10 mouse cellular contexts compared by ENCODE assay signal in genomic region chr6:30618735-30619134, GRCm38 (mm10). TPM values are rescaled to one million over a fixed set of nuclear protein-coding genes. Genes with fewer than 3 reads are reported as not detected.
DNase-seq lines count a peak whose midpoint lies in the region; ATAC-seq and TF ChIP-seq lines count a peak whose summit lies in the region.
"Had no signal": no experiment of that assay in that cellular context is flagged by ENCODE, and none has a peak within 500 bp of the region (broad histone marks: within the 10 kb centered on the region; RNA-seq: fewer than 3 reads in every experiment).

No protein-coding gene starts in this region.

- H3K27me3 ChIP-seq in heart, embryonic 13.5 days (replicated peaks), result no peaks in the 10 kb centered on the region
- H3K27me3 ChIP-seq in limb, embryonic 11.5 days (ENCODE audit: control insufficient read depth, insufficient read depth, low read length), result no peaks in the 10 kb centered on the region
- H3K27me3 ChIP-seq in stomach, postnatal 0 days (ENCODE audit: control insufficient read depth, insufficient read depth, low read length), result no peaks in the 10 kb centered on the region
- H3K27me3 ChIP-seq: stomach, embryonic 15.5 days had no signal

- no peak for DNase-seq in heart, postnatal 10 days
- peak; percentile 24 for DNase-seq in retina, embryonic 14.5 days (ENCODE audit: low spot score)
- DNase-seq in retina, postnatal 1 day, result no peak
- no peak for DNase-seq in limb, embryonic 11.5 days (ENCODE audit: low spot score)
- DNase-seq in stomach, postnatal 0 days (ENCODE audit: low spot score), result no peak
- no peak for DNase-seq in cerebellum, adult 11-12 months

- no peak for TF ChIP-seq CTCF in stomach, postnatal 0 days (IDR thresholded peaks at IDR 0.05; ENCODE audit: low read depth)

- TF ChIP-seq EP300 in stomach, postnatal 0 days (optimal IDR thresholded peaks at IDR 0.05), result no peak

- peaks cover 77% of the 10 kb centered on the region for H3K4me1 ChIP-seq in heart, embryonic 13.5 days
- H3K4me1 ChIP-seq in limb, embryonic 11.5 days (ENCODE audit: control insufficient read depth, insufficient read depth, low read length), result peaks cover 31% of the 10 kb centered on the region
- H3K4me1 ChIP-seq in stomach, postnatal 0 days (replicated peaks; ENCODE audit: control insufficient read depth, insufficient read depth), result peaks cover 5% of the 10 kb centered on the region; the same call in 1 of the 2 replicates

- no peak overlapping the region for H3K4me3 ChIP-seq in heart, embryonic 13.5 days
- H3K4me3 ChIP-seq in limb, embryonic 11.5 days (ENCODE audit: low read depth, low read length), result no peak overlapping the region
- H3K4me3 ChIP-seq in stomach, postnatal 0 days (ENCODE audit: low read depth, low read length), result no peak overlapping the region
- H3K4me3 ChIP-seq: stomach, embryonic 15.5 days had no signal

- intact Hi-C loops in heart, postnatal 10 days (cut with DNase I), result no loop called here

- WGBS in heart, embryonic 13.5 days, result 44% methylated on average over 6 of the region's 6 CpGs
- WGBS in limb, embryonic 11.5 days, result 33% methylated on average over 6 of the region's 6 CpGs
- 47% methylated on average over 6 of the region's 6 CpGs for WGBS in stomach, postnatal 0 days

- no peaks in the 10 kb centered on the region for H3K36me3 ChIP-seq in heart, embryonic 13.5 days
- no peaks in the 10 kb centered on the region for H3K36me3 ChIP-seq in limb, embryonic 11.5 days (ENCODE audit: control insufficient read depth, insufficient read depth, low read length)
- no peaks in the 10 kb centered on the region for H3K36me3 ChIP-seq in stomach, postnatal 0 days (ENCODE audit: control insufficient read depth, insufficient read depth, low read length)
- H3K36me3 ChIP-seq: stomach, embryonic 15.5 days had no signal

- H3K9ac ChIP-seq in heart, embryonic 13.5 days, result peak overlapping the region; percentile 70
- peak overlapping the region; percentile 22; the same call in 1 of the 2 replicates for H3K9ac ChIP-seq in limb, embryonic 11.5 days (ENCODE audit: low read length)
- H3K9ac ChIP-seq in stomach, postnatal 0 days (ENCODE audit: low read length), result no peak overlapping the region
- H3K9ac ChIP-seq: stomach, embryonic 15.5 days had no signal

- ATAC-seq in heart, embryonic 13.5 days (ENCODE audit: extremely low read depth, insufficient number of reproducible peaks, low FRiP score, low TSS enrichment), result no peak
- ATAC-seq in limb, embryonic 11.5 days (ENCODE audit: insufficient number of reproducible peaks, low FRiP score, low TSS enrichment, low read depth), result no peak
- no peak for ATAC-seq in stomach, postnatal 0 days (ENCODE audit: low FRiP score, low TSS enrichment)
- ATAC-seq in activated CD4-positive, CD25-positive, alpha-beta regulatory T cell, adult 4 months, result no peak

- no peak overlapping the region for H3K4me2 ChIP-seq in heart, embryonic 13.5 days
- H3K4me2 ChIP-seq in limb, embryonic 11.5 days (ENCODE audit: low read depth, severe bottlenecking), result no peak overlapping the region
- no peak overlapping the region for H3K4me2 ChIP-seq in stomach, postnatal 0 days (replicated peaks; ENCODE audit: low read depth)

- peak overlapping the region; percentile 63 for H3K27ac ChIP-seq in heart, embryonic 13.5 days (replicated peaks)
- H3K27ac ChIP-seq in limb, embryonic 11.5 days (replicated peaks; ENCODE audit: low read depth, low read length), result peak overlapping the region; percentile 93
- H3K27ac ChIP-seq in stomach, postnatal 0 days (replicated peaks), result 0 out of 2 replicates have a peak overlapping the region, but pooled peaks have one; percentile 14
- H3K27ac ChIP-seq: stomach, embryonic 15.5 days had no signal

- H3K9me3 ChIP-seq in heart, embryonic 13.5 days, result no peaks in the 10 kb centered on the region
- H3K9me3 ChIP-seq in limb, embryonic 11.5 days (ENCODE audit: control insufficient read depth, low read length), result no peaks in the 10 kb centered on the region
- H3K9me3 ChIP-seq in stomach, postnatal 0 days (ENCODE audit: control insufficient read depth, low read length), result no peaks in the 10 kb centered on the region
- H3K9me3 ChIP-seq: stomach, embryonic 15.5 days had no signal

RNA-seq across cellular contexts. Expression of gene Cpa5, which starts 7.9 kb away (rescaled TPM):
- 0.90 and 0.97 TPM in 2 replicates for polyA plus RNA-seq in heart, embryonic 13.5 days (2015; fragmentation: Nextera tagmentation; extraction: Ambion mirVana)
- total RNA-seq in heart, postnatal 10 days (2021), result not detected
- 0.33 and 0.55 TPM in 2 replicates for polyA plus RNA-seq in limb, embryonic 11.5 days (2014; fragmentation: Nextera tagmentation; extraction: Ambion mirVana)
- 0.16 and 0.18 TPM in 2 replicates for polyA plus RNA-seq in stomach, postnatal 0 days (2015; fragmentation: Nextera tagmentation; extraction: Ambion mirVana)
- not detected for polyA plus RNA-seq in activated CD4-positive, CD25-positive, alpha-beta regulatory T cell, adult 4 months (2017; shearing (Covaris generic))
- total RNA-seq: left cerebral cortex, adult 8-10 months had no signal

RNA-seq across cellular contexts. Expression of gene Cpa1, which starts 20.3 kb away (rescaled TPM):
- polyA plus RNA-seq in heart, embryonic 13.5 days (2015; fragmentation: Nextera tagmentation; extraction: Ambion mirVana), result 2.1 and 3.9 TPM in 2 replicates
- 1 to 10 TPM; 3.2 to 3.4 TPM for total RNA-seq in heart, postnatal 10 days (2021)
- polyA plus RNA-seq in limb, embryonic 11.5 days (2014; fragmentation: Nextera tagmentation; extraction: Ambion mirVana), result 0.27 TPM in 1 of 2 replicates, not detected in the other
- 1.3 and 1.5 TPM in 2 replicates for polyA plus RNA-seq in stomach, postnatal 0 days (2015; fragmentation: Nextera tagmentation; extraction: Ambion mirVana)
- polyA plus RNA-seq in activated CD4-positive, CD25-positive, alpha-beta regulatory T cell, adult 4 months (2017; shearing (Covaris generic)), result not detected
- total RNA-seq: left cerebral cortex, adult 8-10 months had no signal

RNA-seq across cellular contexts. Expression of gene Cpa4, which starts 50.6 kb away (rescaled TPM):
- 2.5 and 3.3 TPM in 2 replicates for polyA plus RNA-seq in heart, embryonic 13.5 days (2015; fragmentation: Nextera tagmentation; extraction: Ambion mirVana)
- under 1 TPM in 1 of 2 experiments, not detected in 1; 0.10 TPM for total RNA-seq in heart, postnatal 10 days (2021)
- polyA plus RNA-seq in limb, embryonic 11.5 days (2014; fragmentation: Nextera tagmentation; extraction: Ambion mirVana), result 1.6 and 1.7 TPM in 2 replicates
- 32.7 and 33.7 TPM in 2 replicates for polyA plus RNA-seq in stomach, postnatal 0 days (2015; fragmentation: Nextera tagmentation; extraction: Ambion mirVana)
- polyA plus RNA-seq in activated CD4-positive, CD25-positive, alpha-beta regulatory T cell, adult 4 months (2017; shearing (Covaris generic)), result under 1 TPM in 1 of 2 experiments, not detected in 1; 0.16 TPM

Comparison
In these comparisons a context has a peak if more than half of its experiments do, and no peak if none do; other contexts are left out.
1. H3K27ac ChIP-seq: peak in every context shown above with its lines; median percentile 93 in limb, embryonic 11.5 days; 63 in heart, embryonic 13.5 days; 14 in stomach, postnatal 0 days.